Mouse (Mus musculus): ENCODE data around the gene Cox4i2. TPM values are rescaled to one million over a fixed set of nuclear protein-coding genes. Genes with fewer than 3 reads are reported as not detected.

The Cox4i2 gene
- total RNA-seq, 2 experiments from 2014 or later: 1.4 to 1.6 TPM

- no peak for TF ChIP-seq CTCF (conservative IDR thresholded peaks at IDR 0.05)
- DNase-seq (ENCODE audit: low spot score in 2 of 2): no peak
- H3K27ac ChIP-seq: peak overlapping the region; percentile 78; the same call in 1 of the 2 replicates
These were observed 28.7 kb upstream of the Cox4i2 start for GRCm38 (mm10) chr2:152725178-152725750.

GRCm38 (mm10) chr2:152726213-152726612 is 27.8 kb upstream of the Cox4i2 start:
- peak overlapping the region; percentile 78; the same call in 1 of the 2 replicates for H3K27ac ChIP-seq
- no peak for DNase-seq (ENCODE audit: low spot score in 2 of 2)
- TF ChIP-seq CTCF (conservative IDR thresholded peaks at IDR 0.05): no peak
- H3K4me3 ChIP-seq: no peak overlapping the region

More at GRCm38 (mm10) chr2:152725178-152725750, 28.7 kb upstream of the Cox4i2 start:
- no peak overlapping the region for H3K4me3 ChIP-seq

- no peak for TF ChIP-seq CTCF (conservative IDR thresholded peaks at IDR 0.05)
- Histone ChIP-seq H3K27ac (peak overlapping the region; percentile 78), H3K4me3 (no peak overlapping the region)
- no peak for DNase-seq (ENCODE audit: low spot score in 2 of 2)
These were observed 27.1 kb upstream of the Cox4i2 start for GRCm38 (mm10) chr2:152726751-152727335.

GRCm38 (mm10) chr2:152727795-152728510 is 26.0 kb upstream of the Cox4i2 start:
- peak overlapping the region; percentile 78 for H3K27ac ChIP-seq
- DNase-seq (ENCODE audit: low spot score in 2 of 2): no peak
- no peak for TF ChIP-seq CTCF (conservative IDR thresholded peaks at IDR 0.05)
- no peak overlapping the region for H3K4me3 ChIP-seq

DNA sequence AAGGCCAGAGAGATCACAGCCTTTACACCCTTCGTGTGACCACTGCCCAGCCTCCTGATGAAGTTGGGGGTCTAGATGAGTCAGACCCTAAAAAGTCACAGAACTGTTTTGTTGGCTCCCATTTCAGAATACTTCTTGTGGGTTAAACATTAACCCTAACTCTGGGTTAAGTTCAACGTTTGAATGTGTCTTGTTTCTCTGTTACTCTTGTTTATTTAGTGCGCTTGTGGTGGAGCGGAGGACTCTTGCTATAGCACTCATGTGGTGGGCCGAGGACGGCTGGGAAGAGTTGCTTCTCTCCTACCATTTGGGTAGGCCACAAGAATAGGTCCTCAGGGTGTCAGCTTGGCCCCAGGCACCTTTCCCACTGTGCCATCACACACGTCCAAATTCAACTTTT is 25.4 kb upstream of the Cox4i2 start:
- Histone ChIP-seq H3K4me3 (no peak overlapping the region), H3K27ac (peak overlapping the region; percentile 40; the same call in 1 of the 2 replicates)
- no peak for DNase-seq (ENCODE audit: low spot score in 2 of 2)
- no peak for TF ChIP-seq CTCF (conservative IDR thresholded peaks at IDR 0.05)

DNA sequence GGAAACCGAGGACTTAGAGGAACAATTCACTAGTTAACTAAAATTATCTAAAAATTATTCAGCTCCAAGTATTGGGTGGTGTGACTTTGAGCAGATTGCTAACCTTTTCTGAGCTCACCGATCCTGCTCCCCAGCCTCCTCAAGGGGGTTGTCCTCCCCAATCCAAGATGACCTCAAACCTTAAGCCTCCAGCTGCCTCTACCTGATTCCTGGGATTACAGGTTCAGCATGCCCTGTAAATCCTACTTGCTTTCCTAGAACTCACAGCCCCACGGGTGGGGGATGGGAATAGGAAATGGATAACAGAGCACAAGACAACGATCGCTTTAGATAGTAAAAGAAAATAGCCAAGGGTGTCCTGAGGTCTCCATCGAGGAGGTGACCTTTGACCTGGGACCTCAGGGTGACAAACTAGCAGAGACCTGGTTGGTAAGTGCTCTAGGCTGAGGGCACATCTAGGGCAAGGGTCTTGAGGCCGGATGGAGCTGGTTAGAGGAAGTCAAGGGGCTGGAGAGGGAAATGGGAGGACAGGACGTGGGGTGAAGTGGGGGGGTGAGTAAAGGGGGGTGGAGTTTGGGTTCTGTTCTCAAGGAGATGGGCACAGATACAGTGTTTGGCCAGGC is 24.8 kb upstream of the Cox4i2 start:
- no peak for DNase-seq (ENCODE audit: low spot score in 2 of 2)
- no peak overlapping the region for H3K4me3 ChIP-seq

GRCm38 (mm10) chr2:152729636-152730020 is 24.3 kb upstream of the Cox4i2 start:
- no peak for TF ChIP-seq CTCF (conservative IDR thresholded peaks at IDR 0.05)
- no peak for DNase-seq (ENCODE audit: low spot score in 2 of 2)
- Histone ChIP-seq H3K4me3 (no peak overlapping the region), H3K27ac (peak overlapping the region; percentile 3; the same call in 1 of the 2 replicates)

More for the DNA sequence above, 24.8 kb upstream of the Cox4i2 start:
- TF ChIP-seq CTCF (conservative IDR thresholded peaks at IDR 0.05): no peak
- H3K27ac ChIP-seq: peak overlapping the region; percentile 40; the same call in 1 of the 2 replicates

GRCm38 (mm10) chr2:152733201-152733600 is 20.8 kb upstream of the Cox4i2 start:
- no peak for TF ChIP-seq CTCF (conservative IDR thresholded peaks at IDR 0.05)
- Histone ChIP-seq H3K27ac (no peak overlapping the region), H3K4me3 (no peak overlapping the region)
- DNase-seq (ENCODE audit: low spot score in 2 of 2): no peak

DNA sequence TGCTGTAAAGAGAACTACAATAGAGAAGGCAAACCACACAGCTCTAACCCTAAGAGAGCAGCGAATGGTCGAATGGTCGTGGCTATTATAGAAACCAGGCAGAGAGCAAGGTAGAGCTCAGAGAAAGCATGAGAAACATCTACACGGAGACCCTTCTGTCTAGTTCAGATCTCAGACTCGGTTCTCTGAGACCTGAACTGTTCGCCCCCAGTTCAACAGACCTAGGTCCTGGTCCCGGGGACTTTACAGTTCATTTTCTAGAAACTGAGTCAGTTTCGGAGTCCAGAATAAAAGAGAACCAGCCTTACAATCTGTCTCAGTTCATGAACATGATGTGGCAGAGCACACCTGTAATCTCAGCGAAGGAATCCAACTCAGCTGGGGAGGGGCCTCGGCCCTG is 19.5 kb upstream of the Cox4i2 start:
- Histone ChIP-seq H3K4me3 (peak overlapping the region; percentile 60; the same call in 1 of the 2 replicates), H3K27ac (peak overlapping the region; percentile 81)
- no peak for DNase-seq (ENCODE audit: low spot score in 2 of 2)
- TF ChIP-seq CTCF (conservative IDR thresholded peaks at IDR 0.05): no peak

DNA sequence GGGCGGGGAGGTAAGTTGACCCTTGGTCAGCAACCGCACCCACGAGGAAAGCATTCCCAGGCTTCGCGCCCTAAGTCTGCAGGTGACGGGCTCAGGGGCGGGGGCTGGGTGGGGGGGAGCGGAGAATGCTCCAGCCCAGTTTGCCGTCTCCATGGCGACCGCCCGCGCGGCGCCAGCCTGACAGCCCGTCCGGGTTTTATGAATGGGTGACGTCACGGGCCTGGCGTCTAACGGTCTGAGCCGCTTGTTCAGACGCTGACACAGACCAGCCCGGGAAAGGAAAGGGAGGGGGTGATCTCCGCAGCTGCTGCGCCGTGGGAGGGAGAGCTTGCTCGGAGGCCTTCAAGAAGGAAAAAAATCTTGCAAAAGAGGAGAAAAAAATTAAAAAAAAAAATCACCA is 19.0 kb upstream of the Cox4i2 start:
- peak overlapping the region; percentile 82 for H3K27ac ChIP-seq
- peak; percentile 91 to 94 for DNase-seq (ENCODE audit: low spot score in 2 of 2)
- H3K4me3 ChIP-seq: peak overlapping the region; percentile 60

DNA sequence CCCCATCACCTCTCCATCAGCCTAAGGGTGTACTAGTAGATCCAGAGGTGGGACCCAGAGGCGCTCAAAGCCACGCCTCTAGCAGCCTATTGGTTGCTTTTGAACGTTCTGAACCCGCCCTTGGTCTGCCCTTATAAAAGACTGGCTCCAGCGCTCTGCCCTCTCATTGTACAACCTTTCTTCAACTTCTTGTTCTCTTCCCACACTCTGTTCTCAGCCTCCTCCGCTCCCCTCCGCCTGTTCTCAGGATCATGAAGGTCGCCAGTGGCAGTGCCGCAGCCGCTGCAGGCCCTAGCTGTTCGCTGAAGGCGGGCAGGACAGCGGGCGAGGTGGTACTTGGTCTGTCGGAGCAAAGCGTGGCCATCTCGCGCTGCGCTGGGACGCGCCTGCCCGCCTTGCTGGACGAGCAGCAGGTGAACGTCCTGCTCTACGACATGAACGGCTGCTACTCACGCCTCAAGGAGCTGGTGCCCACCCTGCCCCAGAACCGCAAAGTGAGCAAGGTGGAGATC is 17.8 kb upstream of the Cox4i2 start, which contains the start of gene Id1:
Gene Id1 (plus strand): TSS at position 162 of the 512 bp plus-strand sequence.
- DNase-seq (ENCODE audit: low spot score in 2 of 2): peak in 1 of 2 experiments; percentile 27
- H3K4me3 ChIP-seq: peak within 1 kb of the TSS; percentile 60
- peak within 1 kb of the TSS; percentile 82 for H3K27ac ChIP-seq
- TF ChIP-seq CTCF (conservative IDR thresholded peaks at IDR 0.05): no peak

More for the DNA sequence above, 19.0 kb upstream of the Cox4i2 start:
- no peak for TF ChIP-seq CTCF (conservative IDR thresholded peaks at IDR 0.05)

GRCm38 (mm10) chr2:152736748-152737147 is 17.2 kb upstream of the Cox4i2 start:
- H3K27ac ChIP-seq: peak overlapping the region; percentile 69
- TF ChIP-seq CTCF (conservative IDR thresholded peaks at IDR 0.05): no peak
- no peak for DNase-seq (ENCODE audit: low spot score in 2 of 2)
- peak overlapping the region; percentile 60 for H3K4me3 ChIP-seq

Data from layer of hippocampus, adult 2 months (tissue).